Mouse (Mus musculus): ENCODE measurements around the gene Wfdc9.
A peak's percentile ranks its signal among the peaks of the same experiment; 100 is the strongest.

The Wfdc9 gene

DNA sequence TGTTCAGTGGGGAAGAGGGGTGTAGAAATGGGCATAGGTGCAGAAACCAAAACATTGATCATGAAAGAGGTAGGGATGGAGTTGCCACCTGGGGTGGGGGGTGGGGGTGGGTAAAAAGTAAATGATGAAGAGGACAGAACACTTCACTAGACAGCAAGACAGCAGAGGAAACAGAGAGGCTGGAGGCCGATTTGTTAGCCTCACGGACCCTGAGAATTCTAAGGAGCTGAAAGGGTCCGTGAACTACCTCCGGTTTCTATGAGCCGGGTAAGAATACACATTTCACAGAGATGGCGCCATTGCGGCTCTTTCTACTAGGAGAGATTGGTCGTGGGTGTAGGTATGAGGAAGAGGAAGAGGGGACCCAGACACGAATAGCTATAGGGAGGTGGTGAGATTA, at the start of gene Wfdc9:
TSS of gene Wfdc9 (minus strand) at position 101 of the 400 bp plus-strand sequence.
- no peak for DNase-seq (ENCODE audit: low read depth)

DNA sequence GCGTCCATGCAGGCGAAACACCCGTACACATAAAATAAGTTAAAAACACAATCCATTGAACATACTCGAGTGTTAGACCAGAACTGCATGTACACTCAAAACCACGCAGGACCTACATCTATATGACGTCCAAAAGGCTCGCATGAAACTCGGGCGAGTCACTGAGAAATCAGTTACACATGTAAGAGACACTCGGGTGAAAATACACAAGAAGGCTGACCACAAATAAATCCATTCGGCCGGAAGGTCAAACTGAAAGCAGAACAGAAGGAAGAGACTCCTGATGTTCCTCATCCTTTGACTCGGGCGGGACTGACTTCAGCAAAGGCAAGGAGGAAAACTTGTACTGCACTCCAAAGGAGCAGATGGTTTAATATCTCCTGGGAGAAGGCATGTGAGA, 49.6 kb upstream of the Wfdc9 start:
- peak; percentile 57 for DNase-seq (ENCODE audit: low read depth)

DNA sequence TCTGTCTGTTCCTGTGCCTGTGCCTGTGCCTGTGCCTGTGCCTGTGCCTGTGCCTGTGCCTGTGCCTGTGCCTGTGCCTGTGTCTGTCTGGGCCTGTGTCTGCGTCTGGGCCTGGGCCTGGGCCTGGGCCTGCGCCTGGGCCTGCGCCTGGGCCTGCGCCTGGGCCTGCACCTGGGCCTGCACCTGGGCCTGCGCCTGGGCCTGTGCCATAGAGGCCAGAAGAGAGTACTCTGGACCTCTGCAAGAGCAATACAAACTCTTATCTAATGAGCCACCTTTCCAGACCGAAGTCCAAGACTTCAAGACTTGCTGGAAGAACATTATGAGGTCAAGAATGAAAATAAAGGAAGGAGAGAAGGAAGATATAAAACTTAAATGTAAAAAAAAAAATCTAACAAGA, 48.9 kb upstream of the Wfdc9 start:
- no peak for DNase-seq (ENCODE audit: low read depth)

DNA sequence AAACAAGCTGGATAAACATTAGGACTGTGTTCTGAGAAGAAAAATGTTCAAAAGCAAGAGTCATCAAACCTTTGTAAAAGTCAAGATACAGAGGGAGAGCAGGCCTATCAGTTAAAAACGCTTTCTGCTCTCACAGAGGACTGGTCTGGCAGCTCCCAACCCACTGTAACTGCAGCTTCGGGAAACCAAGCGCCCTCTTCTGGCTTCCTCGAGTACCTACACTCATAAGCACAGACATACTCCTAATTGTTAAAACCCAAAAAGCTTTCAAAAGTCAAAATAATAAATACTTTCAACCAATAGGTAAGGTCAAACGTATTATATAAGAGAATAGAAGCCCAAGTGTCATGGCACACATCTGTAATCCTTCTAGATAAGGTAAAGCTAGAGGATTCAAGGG, 47.9 kb upstream of the Wfdc9 start:
- DNase-seq (ENCODE audit: low read depth) = no peak

DNA sequence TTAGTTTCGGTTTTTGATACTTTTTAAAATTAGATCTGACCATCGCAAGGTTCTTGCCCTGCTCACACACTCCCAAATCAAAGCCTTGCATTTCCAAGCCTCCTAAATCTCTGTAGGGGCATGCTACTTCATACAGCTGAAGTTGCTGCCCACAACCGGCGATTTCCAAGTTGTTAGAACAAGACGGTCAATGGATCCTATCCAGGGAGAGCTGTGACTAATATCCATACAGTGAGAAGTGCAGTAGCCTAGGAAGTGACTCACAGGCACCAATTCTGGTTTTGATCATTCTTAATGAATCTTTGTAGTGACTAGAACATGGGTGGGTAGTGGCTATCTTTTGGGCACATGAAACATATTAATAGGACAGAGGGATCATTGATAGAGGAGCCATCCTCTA, 45.4 kb upstream of the Wfdc9 start:
- peak; percentile 85 for DNase-seq (ENCODE audit: low read depth)

DNA sequence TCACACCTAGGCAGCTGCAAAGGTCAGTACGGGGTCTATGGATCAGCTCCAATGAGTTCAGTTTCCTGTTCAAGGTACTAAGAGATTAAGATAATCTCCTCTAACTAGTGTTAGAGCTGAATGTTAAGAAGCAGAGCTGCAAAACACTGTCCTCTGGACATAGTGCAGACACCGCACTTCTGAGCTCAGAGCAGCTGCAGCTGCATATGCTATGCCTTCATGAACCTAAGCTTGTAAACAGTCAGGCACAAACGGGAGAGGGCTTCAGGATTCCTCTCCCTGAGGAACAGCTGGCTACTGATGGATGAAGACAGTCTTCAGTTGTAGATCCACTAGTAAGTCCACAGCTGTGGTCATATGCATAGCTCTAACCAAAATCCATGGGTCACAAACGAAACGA, 44.6 kb upstream of the Wfdc9 start:
- no peak for DNase-seq (ENCODE audit: low read depth)

DNA sequence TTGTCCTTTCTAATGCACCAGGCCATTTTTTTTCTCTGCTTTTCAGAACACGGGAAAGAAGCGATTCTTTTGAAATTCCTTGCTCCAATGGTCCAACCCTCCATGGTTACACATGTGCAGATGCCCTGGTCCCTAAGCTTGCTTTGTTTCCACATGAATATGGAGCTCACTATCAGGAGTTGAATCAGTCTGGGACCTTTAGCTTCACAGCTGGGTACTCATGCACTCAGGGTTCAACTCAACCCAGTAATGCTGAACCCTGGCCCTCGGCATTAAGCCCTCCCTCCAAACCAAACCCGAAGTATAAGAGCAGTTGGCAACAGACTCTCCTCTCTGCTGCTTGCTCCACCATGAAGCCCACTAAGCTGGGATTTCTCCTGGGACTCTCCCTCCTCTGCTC, 41.8 kb upstream of the Wfdc9 start, which contains the start of gene Spint4:
TSS of gene Spint4 (plus strand) at position 301 of the 400 bp plus-strand sequence.
- no peak for DNase-seq (ENCODE audit: low read depth)

DNA sequence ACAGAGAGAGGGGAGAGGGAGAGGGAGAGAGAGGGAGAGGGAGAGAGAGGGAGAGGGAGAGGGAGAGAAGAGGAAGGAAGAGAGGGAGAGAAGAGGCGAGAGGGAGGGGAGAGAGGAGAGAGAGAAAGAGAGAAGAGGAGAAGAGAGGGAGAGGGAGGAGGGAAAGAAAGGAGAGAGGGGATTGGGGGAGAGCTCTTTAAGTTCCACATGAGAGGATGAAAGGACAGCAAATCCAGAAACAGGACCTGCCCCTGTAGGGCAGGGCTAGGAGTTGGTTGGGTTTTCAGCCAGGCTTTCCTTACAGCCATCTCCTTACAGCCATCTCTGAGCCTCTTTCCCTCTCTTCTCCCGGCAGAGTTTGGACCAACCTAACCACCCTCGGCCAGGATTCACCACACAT, 28.4 kb upstream of the Wfdc9 start, which contains the start of gene Wfdc13:
TSS of gene Wfdc13 (plus strand) at position 301 of the 400 bp plus-strand sequence.
- DNase-seq (ENCODE audit: low read depth) = no peak

DNA sequence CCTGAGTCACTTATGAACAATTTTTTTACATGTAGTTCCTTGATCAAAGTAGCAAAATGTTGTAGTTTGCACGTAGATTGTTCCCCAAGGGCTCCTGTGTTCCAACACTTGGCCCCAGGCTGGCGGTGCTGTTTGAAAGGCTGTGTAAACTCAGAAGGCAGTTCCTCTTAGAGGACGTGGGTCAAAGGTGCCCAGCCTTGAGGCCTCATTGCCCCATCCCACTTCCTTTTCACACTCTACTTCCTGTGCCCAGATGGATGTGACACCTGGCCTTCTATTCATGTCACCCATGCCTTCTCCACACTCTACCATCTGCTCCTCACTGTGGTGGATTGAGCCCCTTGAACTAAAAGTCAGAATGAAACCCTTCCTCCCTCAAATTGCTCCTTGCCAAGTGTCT, 23.5 kb upstream of the Wfdc9 start:
- DNase-seq (ENCODE audit: low read depth) = no peak

DNA sequence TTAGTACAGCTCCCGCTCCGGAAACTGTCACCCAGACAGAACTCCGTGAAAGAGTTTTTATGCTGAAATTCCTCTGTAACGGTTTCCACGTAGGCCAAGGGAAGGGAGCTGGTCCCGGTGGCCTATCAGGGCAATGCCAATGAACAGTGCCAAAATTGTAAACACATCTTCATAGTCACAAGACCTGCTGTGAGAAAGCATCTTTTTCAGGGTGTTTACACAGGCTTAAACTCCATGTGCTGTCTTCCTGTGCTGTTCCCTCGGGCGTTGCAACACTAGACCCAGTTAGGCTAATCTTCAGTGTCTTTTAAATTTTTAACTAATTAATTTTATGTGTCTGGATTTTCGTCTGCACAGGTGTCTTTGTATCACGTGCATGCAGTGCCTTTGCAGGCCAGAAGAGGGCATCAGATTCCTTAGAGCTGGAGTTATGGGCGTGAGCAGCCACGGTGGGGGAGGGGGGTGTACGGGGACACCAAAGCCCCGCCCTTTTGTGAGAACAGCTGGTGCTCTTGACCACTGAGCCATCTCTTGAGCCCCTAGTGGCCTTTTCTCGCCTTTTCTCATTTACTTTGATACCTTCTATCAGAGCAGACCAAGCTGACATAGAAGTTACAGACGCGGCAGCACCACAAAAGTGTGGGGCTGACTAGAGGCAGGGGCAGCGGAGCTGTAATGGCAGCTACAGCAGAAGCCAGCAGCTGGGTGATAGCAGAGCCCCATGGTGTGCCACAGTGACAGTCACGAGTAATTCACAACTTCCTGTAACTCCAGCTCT, 22.7 kb upstream of the Wfdc9 start:
- peak; percentile 67 for DNase-seq (ENCODE audit: low read depth)

DNA sequence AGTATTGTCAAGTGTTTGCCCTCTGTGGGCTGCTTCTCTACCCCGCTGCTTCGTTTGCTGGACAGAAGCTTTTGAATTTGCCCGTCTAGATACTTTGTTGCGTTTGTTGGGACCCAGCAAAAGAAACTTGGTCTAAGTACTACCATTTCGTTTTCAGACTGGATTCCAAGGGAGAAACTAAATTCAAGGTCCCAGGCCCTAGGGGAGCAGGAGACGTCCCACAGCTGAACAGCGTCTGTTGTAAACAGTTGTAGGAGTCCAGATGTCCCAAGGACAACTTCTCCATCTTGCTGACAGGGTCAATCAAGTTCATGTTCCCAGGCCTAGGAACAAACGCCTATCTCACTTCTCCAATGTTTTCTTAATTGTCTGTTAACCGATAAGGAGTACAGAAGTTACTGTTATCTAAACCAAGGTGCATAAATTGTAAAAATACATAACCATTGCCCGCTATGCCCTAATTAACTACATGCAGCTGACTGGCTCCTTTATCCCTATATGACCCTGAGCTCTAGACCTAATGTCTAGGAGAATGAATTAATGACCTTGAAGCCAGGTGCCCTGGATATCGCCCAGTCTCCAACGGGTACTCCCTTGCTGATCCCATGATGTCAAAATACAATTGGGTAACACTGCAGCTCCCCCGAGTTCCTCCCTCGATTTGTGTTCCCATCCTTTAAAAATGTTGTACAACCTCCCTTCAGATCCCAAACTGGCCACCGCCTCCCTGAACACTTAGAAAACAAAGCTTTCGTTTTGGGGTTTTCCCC, 20.7 kb upstream of the Wfdc9 start:
- DNase-seq (ENCODE audit: low read depth) = no peak

DNA sequence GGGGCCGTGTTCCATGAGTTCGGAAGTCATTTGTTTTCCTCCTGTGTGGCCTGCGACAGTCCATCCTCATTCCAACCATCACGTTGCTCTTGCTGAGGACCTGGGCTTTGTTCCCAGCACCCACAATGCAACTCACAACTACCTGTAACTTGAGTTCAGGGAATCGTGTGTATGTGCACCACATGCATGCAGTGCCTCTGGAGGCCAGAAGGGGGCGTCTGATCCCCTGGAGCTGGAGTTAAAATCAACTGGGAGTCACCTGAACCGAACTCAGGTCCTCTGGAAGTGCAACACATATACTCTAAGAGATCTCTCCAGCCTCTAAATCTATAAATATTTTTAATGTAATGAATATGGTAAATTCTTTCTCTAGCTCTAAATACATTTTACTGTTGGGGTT, 19.7 kb upstream of the Wfdc9 start:
- DNase-seq (ENCODE audit: low read depth) = no peak

DNA sequence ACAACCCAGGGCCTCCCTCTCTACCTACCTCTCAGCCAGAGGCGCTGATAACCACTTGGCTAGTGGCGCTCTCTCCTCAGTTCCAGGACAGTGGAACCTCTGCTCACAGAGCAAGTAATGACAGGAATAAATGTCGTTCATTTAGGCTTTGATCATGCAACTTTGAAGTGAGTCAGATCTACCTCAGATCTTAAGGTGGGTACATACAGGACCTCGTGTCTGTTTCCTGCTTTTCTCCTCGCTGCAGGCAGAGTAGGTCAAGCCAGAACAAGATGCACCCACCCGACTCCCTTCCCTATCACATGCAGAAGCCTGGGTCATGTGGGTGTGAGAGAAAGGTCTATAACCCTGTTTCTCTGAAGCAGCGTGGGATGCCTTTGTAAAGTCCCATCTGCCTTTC, 17.6 kb upstream of the Wfdc9 start, which contains the start of gene Wfdc11:
TSS of gene Wfdc11 (minus strand) at position 101 of the 400 bp plus-strand sequence.
- DNase-seq (ENCODE audit: low read depth) = no peak

DNA sequence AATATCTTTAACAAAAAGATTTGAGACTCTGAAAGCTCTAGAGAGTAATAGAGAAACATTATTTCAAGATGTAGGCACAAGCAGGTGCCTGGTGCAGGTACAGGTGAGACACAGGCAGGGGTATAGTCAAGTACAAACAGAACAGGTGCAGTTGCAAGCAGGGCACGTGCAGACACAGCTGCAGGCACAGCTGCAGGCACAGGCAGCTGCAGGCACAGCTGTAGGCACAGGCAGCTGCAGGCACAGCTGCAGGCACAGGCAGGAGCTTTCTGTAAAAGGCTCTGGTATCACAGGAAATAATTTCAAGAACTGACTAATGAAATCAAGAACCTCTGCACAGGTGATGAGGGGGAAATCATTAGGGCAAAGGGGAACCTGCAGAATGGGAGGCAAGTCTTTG, 14.6 kb upstream of the Wfdc9 start:
- no peak for DNase-seq (ENCODE audit: low read depth)

DNA sequence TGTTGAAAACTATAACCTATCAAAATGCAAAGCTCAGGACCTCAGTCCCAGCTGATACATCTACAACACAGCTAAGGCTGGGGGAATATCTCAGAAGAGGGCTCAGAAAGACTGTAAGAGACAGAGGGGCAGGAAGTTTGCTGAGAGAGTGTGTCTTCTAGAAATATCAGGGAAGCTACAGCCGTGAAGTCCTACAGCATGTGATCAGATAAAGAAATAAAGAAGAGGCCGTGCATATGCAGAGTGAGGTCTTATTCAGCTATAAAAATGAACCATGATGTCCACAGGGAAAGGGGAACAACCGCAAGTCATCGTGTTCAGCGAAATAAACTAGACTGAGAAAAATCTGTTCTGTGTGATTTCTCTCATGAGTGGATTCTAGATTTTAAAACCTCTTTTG, 13.9 kb upstream of the Wfdc9 start:
- no peak for DNase-seq (ENCODE audit: low read depth)

DNA sequence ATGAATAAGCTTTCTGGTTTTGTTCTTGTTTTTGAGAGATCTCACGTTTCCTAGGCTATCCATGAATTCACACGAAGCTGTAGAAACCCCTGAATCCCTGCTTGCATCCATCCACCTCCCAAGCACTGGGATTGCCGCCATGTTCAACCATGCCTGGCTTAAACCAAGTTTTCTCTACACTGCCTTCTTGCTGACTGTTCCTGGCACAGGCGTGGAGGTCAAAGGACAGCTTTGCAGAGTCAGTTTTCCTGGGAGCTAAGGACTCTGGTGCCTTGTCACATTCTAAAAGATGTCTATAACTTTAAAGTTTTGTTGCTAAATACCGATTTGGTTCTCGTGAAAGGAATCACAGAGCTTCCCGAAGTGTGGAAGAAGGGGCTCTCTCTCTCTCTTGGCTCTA, 8.5 kb upstream of the Wfdc9 start:
- DNase-seq (ENCODE audit: low read depth) = no peak

DNA sequence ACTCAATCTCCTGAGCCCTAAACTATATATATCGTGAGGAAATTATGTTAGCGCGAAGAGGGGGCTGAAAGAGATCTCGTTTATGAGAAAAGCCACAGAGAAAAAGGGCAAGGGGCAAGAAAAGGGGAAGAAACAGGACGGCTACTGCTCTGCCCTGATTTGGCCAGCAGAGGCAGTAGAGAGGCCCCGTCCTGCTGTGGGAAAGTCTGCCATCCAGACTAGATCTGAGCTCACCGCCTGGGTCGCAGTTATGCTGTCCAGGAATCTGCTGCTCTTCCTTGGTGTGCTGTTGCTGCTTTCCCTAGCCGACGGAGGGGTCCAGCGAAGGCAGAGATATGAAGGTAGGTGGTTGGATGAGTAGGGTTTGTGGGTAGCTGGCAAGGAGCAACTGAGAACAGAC, 525 bp downstream of the Wfdc9 start, which contains the start of gene Wfdc10:
TSS of gene Wfdc10 (plus strand) at position 189 of the 400 bp plus-strand sequence.
- DNase-seq (ENCODE audit: low read depth) = peak; percentile 31

DNA sequence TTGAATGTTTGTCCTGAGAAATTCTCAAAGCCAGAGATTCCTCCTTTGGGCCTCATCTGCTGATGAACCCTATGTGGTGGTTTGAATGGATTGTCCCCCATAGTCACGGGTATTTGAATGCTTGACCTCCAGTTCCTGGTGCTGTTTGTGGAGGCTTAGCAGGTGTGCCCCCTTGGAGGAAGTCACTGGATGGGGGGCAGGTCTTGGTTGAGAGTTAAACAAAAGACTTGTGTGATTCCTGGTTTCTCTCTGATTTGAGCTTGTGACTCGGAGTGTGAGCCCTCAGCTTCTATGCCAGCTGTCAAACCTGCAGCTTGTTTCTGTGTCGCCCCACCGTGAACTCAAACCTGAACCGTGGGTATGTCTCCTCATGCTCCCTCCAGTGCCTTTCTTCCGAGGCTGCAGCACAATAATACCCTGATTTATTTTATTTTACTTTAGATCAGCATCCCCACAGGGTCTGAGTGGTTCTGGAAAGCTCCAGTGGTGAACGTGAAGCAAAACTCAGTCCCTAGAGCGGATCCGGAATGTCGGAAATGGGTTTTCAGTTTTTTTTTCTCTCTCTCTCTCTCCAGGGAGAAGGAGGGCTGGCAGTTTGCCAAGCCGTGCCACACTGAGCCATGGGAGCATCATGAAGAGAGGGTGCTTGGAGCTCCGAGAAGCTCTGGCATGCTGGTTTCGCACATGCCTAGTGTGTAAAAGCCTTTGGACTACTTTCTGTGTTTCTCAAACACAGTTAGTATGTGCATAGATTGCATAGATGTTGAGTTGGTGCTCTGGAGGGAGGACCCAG, 14.3 kb downstream of the Wfdc9 start:
- no peak for DNase-seq (ENCODE audit: low read depth)

DNA sequence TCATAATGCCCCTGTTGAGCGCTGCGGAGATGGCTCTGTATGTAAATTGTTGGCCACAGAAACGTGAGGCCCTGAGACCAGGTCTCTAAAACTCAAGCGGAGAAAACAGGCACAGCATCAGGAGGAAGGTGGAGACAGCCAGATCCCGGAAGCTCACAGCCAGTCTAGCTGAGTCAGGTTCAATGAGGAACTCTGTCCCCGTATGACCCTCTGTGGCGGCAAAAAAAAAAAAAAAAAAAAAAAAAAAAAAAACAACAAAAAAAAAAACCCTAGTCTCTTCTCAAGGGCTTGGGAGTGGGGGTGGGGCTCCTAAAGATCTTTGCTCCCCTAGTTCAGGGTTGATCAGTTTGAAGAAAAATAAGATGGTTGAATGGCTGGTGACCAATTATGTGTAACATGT, 15.3 kb downstream of the Wfdc9 start:
- no peak for DNase-seq (ENCODE audit: low read depth)

DNA sequence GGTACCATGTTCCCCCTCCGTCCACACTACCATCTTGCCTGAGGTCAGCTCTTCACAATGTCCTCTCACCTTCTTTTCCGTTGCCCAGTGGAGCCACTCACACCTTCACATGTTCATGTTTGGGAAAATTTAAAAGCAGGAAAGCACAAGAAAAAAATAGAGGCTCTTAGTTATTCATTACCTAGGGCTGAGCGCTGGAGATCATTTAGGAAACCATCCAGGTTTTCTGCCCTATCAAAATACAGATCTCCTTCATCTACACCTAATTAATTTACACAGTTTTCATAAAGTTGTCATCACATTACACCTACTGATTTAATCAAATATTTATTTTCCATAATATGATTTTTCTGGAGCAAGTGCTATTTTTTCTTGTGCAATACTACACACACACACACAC, 17.7 kb downstream of the Wfdc9 start, which contains the start of gene Wfdc16:
TSS of gene Wfdc16 (minus strand) at position 101 of the 400 bp plus-strand sequence.
- no peak for DNase-seq (ENCODE audit: low read depth)

DNA sequence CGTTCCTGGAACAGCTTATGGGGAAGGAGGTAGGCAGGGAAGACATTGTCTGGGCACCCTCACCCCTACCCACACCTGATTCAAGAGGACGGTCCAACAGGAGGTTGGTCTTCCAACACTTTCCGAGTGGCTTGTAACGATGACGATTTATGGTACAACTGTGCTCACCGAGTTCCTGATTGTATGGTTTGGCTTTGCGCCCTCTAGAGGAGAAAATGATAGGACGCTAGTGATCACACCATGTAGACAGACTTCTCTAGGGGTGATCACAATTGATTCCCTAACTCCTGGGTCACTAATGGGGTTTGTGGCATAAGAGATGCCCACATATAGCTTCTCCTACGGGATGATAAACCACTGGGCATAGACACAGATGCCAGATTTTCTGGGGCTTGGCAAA, 21.1 kb downstream of the Wfdc9 start:
- no peak for DNase-seq (ENCODE audit: low read depth)

DNA sequence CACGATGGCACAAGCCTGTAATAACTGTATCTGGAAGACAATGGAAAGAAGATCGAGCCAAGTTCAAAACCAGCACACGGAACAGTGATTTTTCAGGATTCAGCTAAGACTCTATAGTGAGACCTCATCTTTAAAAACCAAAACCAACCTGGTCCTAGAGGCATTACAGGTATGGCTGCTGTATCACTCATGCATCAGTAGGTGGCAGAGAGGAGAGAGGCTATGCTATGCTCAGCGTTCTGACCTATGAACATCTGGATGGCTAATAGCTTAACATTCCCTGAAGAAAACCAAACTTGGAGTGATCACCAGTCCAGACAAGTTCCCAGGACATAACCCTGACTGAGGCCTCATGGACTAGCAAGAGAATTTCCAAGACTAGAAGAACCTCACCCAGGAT, 34.6 kb downstream of the Wfdc9 start:
- no peak for DNase-seq (ENCODE audit: low read depth)

Data from NIH3T3 (cell line).